Mouse (Mus musculus) stomach, embryonic 15.5 days (tissue): ENCODE measurements around the gene C4bp. TPM values are rescaled to one million over a fixed set of nuclear protein-coding genes. Genes with fewer than 3 reads are reported as not detected.
"Not testable (repeated sequence)": the region's sequence is repeated elsewhere in the genome, so short reads cannot be mapped to it uniquely, and the experiment has no call there.

ENCODE experiments used
- ATAC-seq: fragments of 200-750 bp; cut with Nextera tagmentation; 2 replicates; pipeline ENCODE4 v1.8.0; 2017; ENCODE audit warnings: low read depth, moderate number of reproducible peaks, moderate TSS enrichment; ENCODE audit not compliant: insufficient read depth, low FRiP score
- H3K27ac ChIP-seq: fragments of 300-500 bp; sonication (generic); 2 replicates; pipeline ENCODE4 v1.5.1; 2015; ENCODE audit warnings: mild to moderate bottlenecking, inconsistent platforms
- H3K27me3 ChIP-seq: fragments of 300-500 bp; sonication (generic); replicated peaks from 2 replicates; pipeline ENCODE4 v1.6.1; 2015; ENCODE audit warnings: inconsistent platforms
- H3K36me3 ChIP-seq: fragments of 300-500 bp; sonication (generic); 2 replicates; pipeline ENCODE4 v1.6.1; 2015; ENCODE audit warnings: inconsistent platforms
- H3K4me1 ChIP-seq: fragments of 300-500 bp; sonication (generic); 2 replicates; pipeline ENCODE4 v1.6.1; 2015; ENCODE audit warnings: inconsistent platforms
- H3K4me2 ChIP-seq: fragments of 300-500 bp; sonication (generic); 2 replicates; pipeline ENCODE4 v1.6.1; 2015; ENCODE audit warnings: mild to moderate bottlenecking, inconsistent platforms
- H3K4me3 ChIP-seq: fragments of 300-500 bp; sonication (generic); replicated peaks from 2 replicates; pipeline ENCODE4 v1.5.1; 2015; ENCODE audit warnings: inconsistent platforms
- H3K9ac ChIP-seq: fragments of 300-500 bp; sonication (generic); 2 replicates; pipeline ENCODE4 v1.6.1; 2015; ENCODE audit warnings: inconsistent platforms
- H3K9me3 ChIP-seq: fragments of 300-500 bp; sonication (generic); 2 replicates; pipeline ENCODE4 v1.6.1; 2016; ENCODE audit warnings: inconsistent platforms
- WGBS: fragments of 180-500 bp; shearing (Covaris S2); methylation state at CpG from one replicate; pipeline ENCODE4 v1.1.7; 2015; 5-methylcytosine and 5-hydroxymethylcytosine counted together
- polyA plus RNA-seq: library from polyadenylated mRNA; unstranded; fragments of >200 nt; fragmentation: Nextera tagmentation; extraction: Ambion mirVana; gene quantifications from 2 replicates; pipeline ENCODE4 v1.2.1, GENCODE M21; 2015

C4bp gene
- 0.90 and 1.2 TPM in 2 replicates for polyA plus RNA-seq

GRCm38 (mm10) chr1:130661454-130661853, at the start of gene C4bp:
Gene C4bp (minus strand): TSS chr1:130661632.
- no peak within 1 kb of the TSS for H3K4me3 ChIP-seq
- H3K9ac ChIP-seq: no peak within 1 kb of the TSS
- H3K27me3 ChIP-seq: no peaks in the 10 kb centered on the region
- H3K27ac ChIP-seq: no peak within 1 kb of the TSS
- WGBS: 43% methylated on average over 3 of the region's 3 CpGs
- H3K4me2 ChIP-seq: no peak within 1 kb of the TSS
- H3K9me3 ChIP-seq: no peaks in the 10 kb centered on the region
- no peaks in the 10 kb centered on the region for H3K4me1 ChIP-seq
- 0 out of 2 replicates have a peak, but pooled peaks have one; percentile 56 for ATAC-seq
- no peaks in the 10 kb centered on the region for H3K36me3 ChIP-seq

DNA sequence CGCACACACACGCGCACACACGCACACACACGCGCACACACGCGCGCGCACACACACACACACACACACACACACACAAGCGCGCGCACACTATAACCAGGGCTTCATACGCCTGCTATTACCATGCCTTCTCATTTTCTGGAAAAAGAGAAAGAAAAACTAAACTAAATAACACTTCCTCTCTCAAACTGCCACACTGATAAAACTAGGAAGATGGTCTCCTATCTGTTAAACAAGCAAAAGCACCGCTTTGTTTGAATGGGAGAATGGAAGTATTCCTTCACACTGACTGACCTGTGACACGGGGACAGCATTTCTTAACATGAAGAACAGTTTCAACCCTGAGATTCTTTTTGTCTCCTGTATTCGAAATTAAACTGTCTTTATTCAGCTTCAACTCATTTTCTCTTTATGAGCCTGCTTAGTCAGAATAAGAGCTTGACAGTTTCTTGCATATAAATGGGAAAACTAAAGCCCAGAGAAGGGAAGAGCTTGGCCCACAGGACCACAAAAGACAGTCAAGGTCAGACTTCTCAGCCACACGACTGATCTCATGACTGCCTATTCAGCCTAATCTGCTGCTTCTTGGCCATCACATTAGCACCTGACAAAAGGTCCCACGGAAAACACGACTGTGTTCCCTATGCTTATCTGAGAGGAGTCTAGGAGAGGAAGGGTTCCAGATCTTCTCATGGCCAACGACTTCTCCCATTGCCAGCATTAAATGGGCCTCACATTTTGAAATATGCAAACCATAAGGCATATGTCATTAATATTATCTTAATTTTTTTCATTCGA, 49.0 kb upstream of the C4bp start:
- no peak for ATAC-seq
- Histone ChIP-seq H3K4me3 (no peak overlapping the region), H3K4me1 (no peaks in the 10 kb centered on the region; the same call in 1 of the 2 replicates), H3K9me3 (no peaks in the 10 kb centered on the region), H3K27ac (no peak overlapping the region), H3K9ac (no peak overlapping the region), H3K4me2 (no peak overlapping the region), H3K36me3 (peaks cover 13% of the 10 kb centered on the region; the same call in 1 of the 2 replicates), H3K27me3 (no peaks in the 10 kb centered on the region)
- 89% methylated on average over 22 of the region's 22 CpGs for whole genome bisulfite sequencing

DNA sequence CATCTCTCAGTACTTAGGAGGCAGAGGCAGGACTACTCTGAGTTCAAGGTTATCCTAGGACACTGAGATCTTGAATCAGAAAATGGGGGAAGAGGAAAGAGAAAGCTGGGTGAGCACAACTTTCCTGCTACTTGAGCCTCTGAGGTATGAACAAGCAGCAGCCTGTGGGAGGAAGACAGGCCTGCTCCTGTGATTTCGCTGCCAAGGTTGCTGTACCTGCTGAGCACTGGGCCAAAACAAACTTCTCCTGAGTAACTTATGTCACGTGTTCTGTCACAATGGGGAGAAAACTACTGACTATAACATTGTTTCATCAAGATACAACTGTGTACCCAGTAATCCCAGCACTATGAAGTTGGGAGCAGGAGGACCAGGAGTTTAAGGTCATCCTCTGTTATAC, 42.2 kb upstream of the C4bp start:
- Histone ChIP-seq H3K4me1 (no peaks in the 10 kb centered on the region), H3K27me3 (no peaks in the 10 kb centered on the region), H3K36me3 (peaks cover 33% of the 10 kb centered on the region; the same call in 1 of the 2 replicates), H3K9ac (no peak overlapping the region), H3K9me3 (no peaks in the 10 kb centered on the region), H3K27ac (no peak overlapping the region), H3K4me2 (no peak overlapping the region), H3K4me3 (no peak overlapping the region)
- WGBS: 75% methylated on average over 2 of the region's 2 CpGs
- ATAC-seq: no peak

DNA sequence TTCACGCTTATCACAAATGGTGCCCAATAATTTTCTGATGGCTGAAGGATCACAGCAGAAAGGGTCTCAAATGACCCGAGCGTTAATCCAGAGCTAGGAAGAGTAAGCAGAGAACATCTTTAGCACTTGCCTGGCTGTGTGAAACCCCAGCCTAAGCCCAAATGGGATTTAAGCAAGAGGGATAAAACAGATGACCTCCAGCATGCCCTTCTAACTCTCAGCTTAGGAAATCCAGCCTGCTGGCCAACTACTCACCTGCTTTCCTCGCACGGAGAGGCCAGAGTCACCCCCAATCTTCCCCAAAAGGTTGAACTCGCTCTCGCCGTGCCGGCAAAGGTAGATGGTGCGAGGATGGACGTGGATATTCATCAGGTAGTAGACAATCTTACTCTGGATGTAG, 40.5 kb upstream of the C4bp start:
- H3K27ac ChIP-seq: no peak overlapping the region
- H3K27me3 ChIP-seq: no peaks in the 10 kb centered on the region
- 92% methylated on average over 11 of the region's 11 CpGs for WGBS
- no peak overlapping the region for H3K4me3 ChIP-seq
- H3K4me1 ChIP-seq: no peaks in the 10 kb centered on the region
- H3K4me2 ChIP-seq: no peak overlapping the region
- H3K9ac ChIP-seq: no peak overlapping the region
- no peaks in the 10 kb centered on the region for H3K9me3 ChIP-seq
- no peak for ATAC-seq
- H3K36me3 ChIP-seq: peaks cover 37% of the 10 kb centered on the region

GRCm38 (mm10) chr1:130699937-130700633, 38.7 kb upstream of the C4bp start:
- 92% methylated on average over 10 of the region's 10 CpGs for WGBS
- peaks cover 27% of the 10 kb centered on the region for H3K36me3 ChIP-seq
- no peak overlapping the region for H3K9ac ChIP-seq
- no peak overlapping the region for H3K4me3 ChIP-seq
- no peak overlapping the region for H3K27ac ChIP-seq
- ATAC-seq: no peak
- no peaks in the 10 kb centered on the region for H3K4me1 ChIP-seq
- H3K27me3 ChIP-seq: no peaks in the 10 kb centered on the region
- no peak overlapping the region for H3K4me2 ChIP-seq
- H3K9me3 ChIP-seq: no peaks in the 10 kb centered on the region

- H3K27me3 ChIP-seq: no peaks in the 10 kb centered on the region
- H3K4me1 ChIP-seq: no peaks in the 10 kb centered on the region
- ATAC-seq: no peak
- 83% methylated on average over 5 of the region's 5 CpGs for WGBS
- no peaks in the 10 kb centered on the region for H3K9me3 ChIP-seq
- H3K4me2 ChIP-seq: no peak overlapping the region
- no peak overlapping the region for H3K4me3 ChIP-seq
- no peak overlapping the region for H3K9ac ChIP-seq
- peaks cover 27% of the 10 kb centered on the region for H3K36me3 ChIP-seq
- H3K27ac ChIP-seq: no peak overlapping the region
Measured at GRCm38 (mm10) chr1:130698601-130699000, 37.2 kb upstream of the C4bp start.

DNA sequence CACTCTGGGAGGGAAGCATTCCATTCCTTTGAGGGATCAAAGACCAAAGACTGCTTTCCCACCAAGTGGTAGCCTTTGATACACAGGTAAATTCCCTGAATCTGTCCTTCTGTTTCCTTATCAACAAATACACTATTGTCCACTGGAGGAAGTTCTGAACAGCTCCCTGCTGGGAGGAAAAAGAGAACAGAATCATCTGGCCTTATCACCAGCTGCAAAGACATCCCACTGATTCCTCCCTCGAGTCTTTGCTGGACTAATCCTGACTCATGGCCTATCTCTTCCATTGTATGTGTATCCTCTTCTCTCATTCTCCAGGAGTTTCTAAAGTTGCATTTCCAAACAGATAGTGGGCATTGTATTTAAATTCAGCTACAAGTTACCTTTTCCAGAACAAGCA, 22.5 kb upstream of the C4bp start:
- H3K36me3 ChIP-seq: no peaks in the 10 kb centered on the region
- H3K9ac ChIP-seq: no peak overlapping the region
- H3K9me3 ChIP-seq: no peaks in the 10 kb centered on the region
- H3K4me1 ChIP-seq: no peaks in the 10 kb centered on the region
- ATAC-seq: no peak
- no peaks in the 10 kb centered on the region for H3K27me3 ChIP-seq
- no peak overlapping the region for H3K27ac ChIP-seq
- no peak overlapping the region for H3K4me3 ChIP-seq
- WGBS: 49% methylated on average over 1 of the region's 1 CpGs
- no peak overlapping the region for H3K4me2 ChIP-seq

- no peak overlapping the region for H3K9ac ChIP-seq
- ATAC-seq: no peak
- no peak overlapping the region for H3K4me2 ChIP-seq
- H3K9me3 ChIP-seq: no peaks in the 10 kb centered on the region
- no peaks in the 10 kb centered on the region for H3K4me1 ChIP-seq
- no peaks in the 10 kb centered on the region for H3K36me3 ChIP-seq
- no peak overlapping the region for H3K4me3 ChIP-seq
- 73% methylated on average over 6 of the region's 6 CpGs for WGBS
- no peak overlapping the region for H3K27ac ChIP-seq
- H3K27me3 ChIP-seq: no peaks in the 10 kb centered on the region
Measured at GRCm38 (mm10) chr1:130681656-130682413, 20.4 kb upstream of the C4bp start.

- H3K4me1 ChIP-seq: no peaks in the 10 kb centered on the region
- H3K27me3 ChIP-seq: no peaks in the 10 kb centered on the region
- WGBS: 47% methylated on average over 2 of the region's 2 CpGs
- no peaks in the 10 kb centered on the region for H3K36me3 ChIP-seq
- no peaks in the 10 kb centered on the region for H3K9me3 ChIP-seq
- no peak overlapping the region for H3K4me2 ChIP-seq
- ATAC-seq: peak; percentile 60; the same call in 1 of the 2 replicates
- H3K4me3 ChIP-seq: no peak overlapping the region
- H3K9ac ChIP-seq: no peak overlapping the region
- H3K27ac ChIP-seq: no peak overlapping the region
Measured at GRCm38 (mm10) chr1:130681075-130681474, 19.6 kb upstream of the C4bp start.

- no peak for ATAC-seq
- no peaks in the 10 kb centered on the region for H3K27me3 ChIP-seq
- no peak overlapping the region for H3K27ac ChIP-seq
- no peak overlapping the region for H3K4me3 ChIP-seq
- H3K4me2 ChIP-seq: no peak overlapping the region
- 85% methylated on average over 2 of the region's 2 CpGs for WGBS
- no peaks in the 10 kb centered on the region for H3K36me3 ChIP-seq
- H3K9me3 ChIP-seq: no peaks in the 10 kb centered on the region
- no peak overlapping the region for H3K9ac ChIP-seq
- no peaks in the 10 kb centered on the region for H3K4me1 ChIP-seq
Measured at GRCm38 (mm10) chr1:130678551-130678950, 17.1 kb upstream of the C4bp start.

GRCm38 (mm10) chr1:130663576-130663975, 2.1 kb upstream of the C4bp start:
- WGBS: 80% methylated on average over 5 of the region's 5 CpGs
- ATAC-seq, H3K9ac ChIP-seq, H3K4me2 ChIP-seq, H3K4me3 ChIP-seq, H3K4me1 ChIP-seq, H3K9me3 ChIP-seq, H3K36me3 ChIP-seq, H3K27ac ChIP-seq, H3K27me3 ChIP-seq: not testable (repeated sequence)

GRCm38 (mm10) chr1:130659641-130660040, 1.8 kb downstream of the C4bp start:
- H3K9ac ChIP-seq, H3K27ac ChIP-seq, H3K9me3 ChIP-seq, ATAC-seq, H3K27me3 ChIP-seq, H3K4me3 ChIP-seq, H3K4me2 ChIP-seq, H3K4me1 ChIP-seq, H3K36me3 ChIP-seq: not testable (repeated sequence)
- 33% methylated on average over 5 of the region's 5 CpGs for WGBS
